Mouse (Mus musculus) retina, adult 2 months (tissue): ENCODE data around the gene Dip2b.

Experiments used
- DNase-seq: peaks from one replicate; pipeline ENCODE4 v3.0.0-alpha.2; 2012; ENCODE audit warnings: low read depth, low spot score

Gene Dip2b

GRCm38 (mm10) chr15:100084882-100085281 is 46.4 kb downstream of the Dip2b start:
- DNase-seq, result no peak

GRCm38 (mm10) chr15:100088021-100088420 is 49.6 kb downstream of the Dip2b start:
- DNase-seq, result no peak

GRCm38 (mm10) chr15:100089645-100090053 is 51.2 kb downstream of the Dip2b start:
- DNase-seq, result no peak

GRCm38 (mm10) chr15:100091818-100092217 is 53.4 kb downstream of the Dip2b start:
- DNase-seq, result no peak

- no peak for DNase-seq
These were observed 53.8 kb downstream of the Dip2b start for GRCm38 (mm10) chr15:100092258-100092657.

- no peak for DNase-seq
These were observed 58.3 kb downstream of the Dip2b start for GRCm38 (mm10) chr15:100096587-100097428.

- no peak for DNase-seq
These were observed 61.9 kb downstream of the Dip2b start for GRCm38 (mm10) chr15:100100336-100100735.

GRCm38 (mm10) chr15:100101206-100101605 is 62.7 kb downstream of the Dip2b start:
- DNase-seq, result no peak

GRCm38 (mm10) chr15:100104126-100104525 is 65.7 kb downstream of the Dip2b start:
- DNase-seq, result no peak

GRCm38 (mm10) chr15:100108071-100108782 is 69.8 kb downstream of the Dip2b start:
- no peak for DNase-seq

- DNase-seq, result no peak
These were observed 71.5 kb downstream of the Dip2b start for GRCm38 (mm10) chr15:100109916-100110315.

GRCm38 (mm10) chr15:100111891-100112290 is 73.4 kb downstream of the Dip2b start:
- DNase-seq, result no peak

- DNase-seq, result no peak
These were observed 74.0 kb downstream of the Dip2b start for GRCm38 (mm10) chr15:100112309-100112966.

GRCm38 (mm10) chr15:100113343-100114275 is 75.1 kb downstream of the Dip2b start:
- no peak for DNase-seq

- no peak for DNase-seq
These were observed 77.0 kb downstream of the Dip2b start for GRCm38 (mm10) chr15:100115416-100115815.

- no peak for DNase-seq
These were observed 77.9 kb downstream of the Dip2b start for GRCm38 (mm10) chr15:100116325-100116724.

GRCm38 (mm10) chr15:100119225-100119788 is 80.8 kb downstream of the Dip2b start:
- no peak for DNase-seq

- no peak for DNase-seq
These were observed 83.0 kb downstream of the Dip2b start for GRCm38 (mm10) chr15:100121437-100121836.

GRCm38 (mm10) chr15:100123867-100124266 is 85.4 kb downstream of the Dip2b start:
- DNase-seq, result no peak

GRCm38 (mm10) chr15:100125245-100125644 is 86.8 kb downstream of the Dip2b start:
- no peak for DNase-seq
